Mouse (Mus musculus): Measurements from ENCODE around the gene Mrpl2.

Gene Mrpl2

GRCm38 (mm10) chr17:46645561-46646321 is at the start of gene Mrpl2, which contains the start of gene Klc4:
Mrpl2 (plus strand) TSS chr17:46646229.
Klc4 (minus strand) TSS chr17:46646022.
- in situ Hi-C loops (cut with MboI, MseI) = loop anchor here (10.0 kb wide), 1 partner anchor 69 kb away; the partner anchor contains the start of gene Pex6

DNA sequence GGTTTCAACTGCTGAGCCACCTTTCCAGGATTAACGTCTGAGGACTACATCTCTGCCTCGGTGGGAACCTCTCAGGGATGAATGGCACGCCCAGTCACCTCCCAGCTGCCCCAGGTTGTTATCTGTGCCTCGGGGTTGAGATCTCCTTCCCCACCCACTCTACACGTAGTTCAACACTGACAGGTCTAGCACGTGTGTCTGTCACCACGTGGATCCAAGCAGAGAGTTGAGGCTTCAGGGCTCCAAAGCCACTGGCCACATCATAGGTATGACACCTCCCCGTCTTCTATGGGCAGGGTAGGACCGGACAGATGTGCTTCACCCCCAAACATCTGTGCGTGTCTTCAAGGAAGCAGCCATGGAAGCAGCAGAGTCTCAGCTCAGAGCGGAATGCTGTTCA is 48.1 kb upstream of the Mrpl2 start:
- in situ Hi-C loops (cut with MboI, MseI) = no loop called here

GRCm38 (mm10) chr17:46598963-46599362 is 47.1 kb upstream of the Mrpl2 start:
- in situ Hi-C loops (cut with MboI, MseI) = no loop called here

DNA sequence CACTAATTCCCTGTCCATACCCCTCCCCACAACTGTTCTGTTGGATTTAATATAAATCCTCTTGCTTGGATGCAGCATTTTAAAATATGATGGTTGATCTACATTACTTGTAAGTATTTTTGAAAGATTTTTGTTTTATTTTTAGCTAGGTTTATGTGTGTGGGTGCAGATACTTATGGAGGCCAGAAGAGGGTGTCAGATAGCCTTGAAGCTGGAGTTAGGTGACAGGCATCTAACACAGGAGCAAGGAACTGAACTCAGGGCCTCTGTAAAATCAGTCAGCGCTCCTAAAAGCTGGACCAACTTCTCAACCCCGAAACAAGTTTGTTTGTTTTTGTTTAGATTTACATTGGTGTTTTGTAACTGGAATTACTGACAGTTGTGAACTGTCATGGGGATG is 45.5 kb upstream of the Mrpl2 start:
- in situ Hi-C loops (cut with MboI, MseI) = no loop called here

- in situ Hi-C loops (cut with MboI, MseI) = no loop called here
Measured at GRCm38 (mm10) chr17:46602212-46602611, 43.8 kb upstream of the Mrpl2 start.

DNA sequence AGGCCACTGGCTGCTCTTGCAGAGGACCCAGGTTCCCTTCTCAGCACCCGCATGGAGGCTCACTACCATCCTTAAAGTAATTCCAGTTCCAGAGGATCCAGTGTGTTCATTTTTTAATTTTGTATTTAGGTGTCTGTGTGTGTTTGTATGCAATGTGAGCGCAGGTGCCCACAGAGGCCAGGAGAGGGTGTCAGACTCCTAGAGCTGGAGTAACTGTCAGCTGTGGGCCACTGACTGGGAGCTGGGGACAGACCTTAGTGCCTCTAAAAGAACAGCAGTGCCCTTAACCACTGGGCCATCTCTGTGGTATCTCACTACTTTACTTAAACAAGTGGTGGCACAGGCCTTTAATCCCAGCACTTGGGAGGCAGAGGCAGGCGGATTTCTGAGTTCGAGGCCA is 42.8 kb upstream of the Mrpl2 start:
- in situ Hi-C loops (cut with MboI, MseI) = no loop called here

- in situ Hi-C loops (cut with MboI, MseI) = loop anchor here (5.0 kb wide), 1 partner anchor 73 kb away; no protein-coding TSS in a partner anchor
Measured at GRCm38 (mm10) chr17:46605126-46605525, 40.9 kb upstream of the Mrpl2 start.

GRCm38 (mm10) chr17:46605987-46606386 is 40.0 kb upstream of the Mrpl2 start:
- in situ Hi-C loops (cut with MboI, MseI) = loop anchor here (5.0 kb wide), 1 partner anchor 74 kb away; no protein-coding TSS in a partner anchor

DNA sequence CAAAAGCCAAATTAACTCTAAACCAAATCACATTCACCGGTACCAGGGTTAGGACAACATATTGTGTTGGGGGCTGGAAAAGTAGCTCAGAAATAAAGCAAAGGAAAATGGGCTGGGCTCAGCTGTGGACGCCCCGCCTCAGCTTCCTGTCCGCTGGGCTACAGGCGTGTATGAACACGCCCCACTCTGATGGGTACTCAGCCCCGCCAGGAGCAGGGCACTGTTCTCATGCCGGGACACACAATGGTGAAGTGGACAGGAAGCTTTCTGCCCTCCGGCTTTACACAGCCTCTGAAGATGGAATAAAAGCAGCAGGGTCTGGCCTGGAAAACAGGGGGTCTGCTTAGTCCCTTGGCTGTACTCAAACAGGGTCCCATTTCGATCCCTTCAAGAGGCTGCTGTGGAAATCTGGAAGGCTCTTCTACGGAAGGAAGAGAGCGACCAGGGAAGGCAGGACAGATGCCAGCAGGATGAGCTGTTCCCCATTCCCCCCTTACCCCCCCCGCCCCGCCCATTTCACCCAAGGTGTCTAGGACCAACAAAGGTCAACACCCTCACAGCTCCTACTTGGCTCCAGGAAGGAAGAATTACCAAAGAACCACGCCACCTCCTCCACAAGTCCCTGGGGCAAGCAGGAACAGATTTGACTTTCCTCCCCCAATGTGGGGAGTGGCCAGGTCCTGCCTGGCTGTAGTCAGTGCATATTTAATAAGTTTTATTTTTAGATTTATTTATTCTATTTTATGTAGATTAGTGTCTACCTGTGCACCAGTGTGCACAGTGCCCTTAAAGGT is 36.1 kb upstream of the Mrpl2 start:
- in situ Hi-C loops (cut with MboI, MseI) = loop anchor here (5.0 to 10.0 kb wide), 2 partner anchors 78 to 1405 kb away; no protein-coding TSS in a partner anchor

DNA sequence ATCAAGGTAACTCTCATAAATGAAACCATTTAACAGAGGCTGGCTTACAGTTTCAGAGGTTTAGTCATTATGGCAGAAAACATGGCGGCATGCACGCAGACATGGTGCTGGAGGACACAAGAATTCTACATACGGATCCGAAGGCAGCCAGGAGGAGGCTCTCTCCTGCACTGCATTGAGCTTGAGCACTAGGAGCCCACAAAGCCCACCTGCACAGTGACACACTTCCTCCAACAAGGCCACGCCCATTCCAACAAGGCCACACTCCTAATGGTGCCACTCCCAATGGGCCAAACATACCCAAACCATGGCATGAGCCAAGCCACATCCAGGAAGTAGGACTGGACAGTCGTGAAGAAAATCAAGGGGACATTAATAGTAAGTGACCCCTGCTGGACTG is 34.7 kb upstream of the Mrpl2 start:
- in situ Hi-C loops (cut with MboI, MseI) = loop anchor here (10.0 kb wide), 1 partner anchor 1403 kb away; no protein-coding TSS in a partner anchor

- in situ Hi-C loops (cut with MboI, MseI) = loop anchor here (10.0 kb wide), 1 partner anchor 1403 kb away; no protein-coding TSS in a partner anchor
Measured at GRCm38 (mm10) chr17:46612189-46612588, 33.8 kb upstream of the Mrpl2 start.

DNA sequence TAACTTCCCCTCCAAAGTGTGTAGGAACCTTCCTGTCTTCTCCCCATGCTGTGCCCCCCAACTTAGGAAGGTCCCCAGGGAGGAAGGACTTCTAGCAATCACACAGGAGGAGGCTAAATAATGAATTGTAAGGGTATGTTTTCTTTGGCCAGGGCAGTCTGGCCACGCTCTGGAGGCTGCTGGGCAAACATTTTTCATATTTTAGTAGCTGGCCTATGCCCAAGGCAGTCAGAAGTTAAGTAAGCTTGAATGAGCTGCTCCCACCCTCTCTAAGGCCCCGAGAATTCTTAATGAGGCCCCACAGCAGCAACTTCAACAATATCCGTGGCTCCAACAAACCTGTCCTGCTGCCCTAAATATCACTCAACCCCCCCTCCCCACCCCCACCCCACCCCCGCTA is 33.2 kb upstream of the Mrpl2 start:
- in situ Hi-C loops (cut with MboI, MseI) = loop anchor here (10.0 kb wide), 1 partner anchor 1402 kb away; no protein-coding TSS in a partner anchor

DNA sequence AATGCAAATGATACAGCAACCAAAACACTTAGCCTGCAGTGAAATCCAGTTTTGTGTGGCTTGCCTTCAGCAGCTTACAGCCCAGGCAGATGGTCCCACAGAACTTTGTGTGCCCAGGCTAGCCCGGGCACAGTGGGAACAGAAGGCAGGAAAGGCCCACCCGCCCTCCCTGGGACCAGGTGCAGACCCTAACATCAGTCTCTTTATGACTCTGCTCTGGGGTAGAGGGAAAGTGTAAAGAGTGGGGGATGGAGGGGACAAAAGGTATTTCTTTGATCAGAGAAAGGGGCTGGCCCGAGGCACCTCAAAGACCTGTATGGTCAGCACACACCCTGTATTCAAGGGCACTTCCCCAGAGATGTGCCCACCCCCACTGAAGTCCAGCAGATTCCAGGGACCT is 32.8 kb upstream of the Mrpl2 start:
- in situ Hi-C loops (cut with MboI, MseI) = loop anchor here (10.0 kb wide), 1 partner anchor 1402 kb away; no protein-coding TSS in a partner anchor

DNA sequence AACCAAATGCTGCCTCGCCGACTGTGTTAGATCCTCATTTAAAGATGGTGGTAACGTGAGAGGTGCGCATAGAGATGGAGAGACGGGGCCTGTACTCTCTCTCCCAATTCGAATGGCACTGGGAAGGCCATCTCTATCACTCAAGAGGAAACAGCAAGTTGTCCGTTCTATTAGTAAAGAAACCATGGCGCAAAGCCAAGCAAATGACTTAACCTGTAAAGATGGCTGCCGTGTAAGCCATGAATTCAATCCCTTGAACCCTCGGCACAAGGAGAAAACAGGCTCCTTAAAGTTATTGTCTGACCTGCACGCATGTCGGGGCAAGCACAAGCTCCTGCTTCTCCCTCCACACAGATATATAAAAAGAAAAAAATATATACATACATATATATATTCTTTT is 28.2 kb upstream of the Mrpl2 start:
- in situ Hi-C loops (cut with MboI, MseI) = loop anchor here (10.0 kb wide), 1 partner anchor 1397 kb away; no protein-coding TSS in a partner anchor

GRCm38 (mm10) chr17:46618394-46618768 is 27.6 kb upstream of the Mrpl2 start:
- in situ Hi-C loops (cut with MboI, MseI) = loop anchor here (10.0 kb wide), 1 partner anchor 1396 kb away; no protein-coding TSS in a partner anchor

DNA sequence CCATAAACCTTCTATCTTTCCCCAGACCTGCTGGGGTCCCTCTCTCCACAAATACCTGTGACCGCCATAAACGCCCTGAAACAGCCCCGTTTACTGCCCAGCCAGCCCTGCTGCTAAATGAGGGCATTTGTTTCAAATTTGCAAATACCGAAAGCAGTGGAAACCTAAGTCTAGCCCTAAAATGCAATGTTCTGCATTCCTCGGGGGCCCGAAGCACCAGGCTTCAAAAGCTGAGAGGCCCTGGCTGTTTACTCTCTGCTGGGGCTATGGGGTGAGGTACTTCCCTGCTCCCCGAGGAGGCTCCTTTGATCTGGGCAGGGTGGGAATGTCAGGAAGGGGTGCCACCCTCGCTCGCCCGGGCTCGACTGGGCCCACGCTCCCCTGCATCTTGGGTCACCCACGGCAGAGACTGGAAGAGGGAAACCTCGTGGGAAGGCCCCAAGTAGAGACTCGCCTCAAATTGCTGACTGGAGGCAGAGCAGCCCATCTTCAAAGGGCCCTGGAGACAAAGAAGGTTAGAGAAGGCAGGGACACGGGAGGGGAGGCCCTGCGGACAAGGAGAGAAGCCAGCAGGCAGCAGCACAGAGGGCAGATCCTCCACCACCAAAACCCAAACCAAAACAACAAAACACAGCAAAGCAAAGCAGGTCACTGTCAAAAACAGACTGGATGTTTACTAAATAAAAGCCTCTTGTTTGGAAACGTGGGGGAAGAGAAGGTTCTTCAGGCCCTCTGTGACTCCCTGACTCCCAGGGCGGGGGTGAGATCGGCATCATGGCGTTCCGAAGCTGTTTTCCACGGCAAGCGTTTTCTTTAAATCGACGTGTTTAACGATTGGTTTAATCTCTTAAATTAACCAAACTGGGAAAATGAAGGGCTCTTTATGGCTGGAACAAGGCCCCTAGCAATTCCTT is 27.0 kb upstream of the Mrpl2 start:
- in situ Hi-C loops (cut with MboI, MseI) = loop anchor here (10.0 kb wide), 1 partner anchor 1396 kb away; no protein-coding TSS in a partner anchor

DNA sequence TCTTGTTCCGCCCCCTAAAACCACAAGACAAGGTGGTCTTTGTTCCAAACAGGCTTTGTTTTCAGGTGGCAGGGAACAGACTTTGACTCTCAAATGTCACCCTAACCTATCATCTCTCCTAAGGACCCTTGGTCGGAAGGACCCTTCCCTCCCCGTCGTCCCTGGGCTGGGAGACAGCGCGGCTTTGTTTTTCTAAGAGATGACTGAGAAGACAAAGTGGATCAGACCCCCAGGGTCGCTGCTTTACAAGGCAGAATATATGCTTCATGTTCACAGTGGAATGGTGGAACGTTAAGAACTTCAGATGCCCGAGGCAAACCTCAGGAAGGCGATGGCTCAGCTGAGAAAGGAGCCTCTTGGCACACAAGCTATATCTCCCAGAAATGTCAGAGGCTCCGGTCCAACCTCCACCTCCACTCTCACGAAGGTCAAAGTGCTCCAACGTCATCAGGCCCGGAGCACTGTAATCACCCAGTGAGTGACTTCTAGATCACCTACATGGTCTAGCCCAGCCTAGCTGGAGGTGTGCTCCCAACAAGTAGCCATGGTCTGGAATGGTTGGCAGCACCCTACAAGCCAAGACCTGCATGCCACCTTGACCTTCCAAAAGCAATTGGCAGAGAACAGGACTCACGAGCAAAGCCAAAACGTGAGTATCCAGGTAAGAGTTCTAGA is 26.2 kb upstream of the Mrpl2 start:
- in situ Hi-C loops (cut with MboI, MseI) = loop anchor here (10.0 kb wide), 1 partner anchor 1395 kb away; no protein-coding TSS in a partner anchor

- in situ Hi-C loops (cut with MboI, MseI) = no loop called here
Measured at GRCm38 (mm10) chr17:46621324-46621723, 24.7 kb upstream of the Mrpl2 start.

GRCm38 (mm10) chr17:46622269-46622668 is 23.8 kb upstream of the Mrpl2 start:
- in situ Hi-C loops (cut with MboI, MseI) = no loop called here

DNA sequence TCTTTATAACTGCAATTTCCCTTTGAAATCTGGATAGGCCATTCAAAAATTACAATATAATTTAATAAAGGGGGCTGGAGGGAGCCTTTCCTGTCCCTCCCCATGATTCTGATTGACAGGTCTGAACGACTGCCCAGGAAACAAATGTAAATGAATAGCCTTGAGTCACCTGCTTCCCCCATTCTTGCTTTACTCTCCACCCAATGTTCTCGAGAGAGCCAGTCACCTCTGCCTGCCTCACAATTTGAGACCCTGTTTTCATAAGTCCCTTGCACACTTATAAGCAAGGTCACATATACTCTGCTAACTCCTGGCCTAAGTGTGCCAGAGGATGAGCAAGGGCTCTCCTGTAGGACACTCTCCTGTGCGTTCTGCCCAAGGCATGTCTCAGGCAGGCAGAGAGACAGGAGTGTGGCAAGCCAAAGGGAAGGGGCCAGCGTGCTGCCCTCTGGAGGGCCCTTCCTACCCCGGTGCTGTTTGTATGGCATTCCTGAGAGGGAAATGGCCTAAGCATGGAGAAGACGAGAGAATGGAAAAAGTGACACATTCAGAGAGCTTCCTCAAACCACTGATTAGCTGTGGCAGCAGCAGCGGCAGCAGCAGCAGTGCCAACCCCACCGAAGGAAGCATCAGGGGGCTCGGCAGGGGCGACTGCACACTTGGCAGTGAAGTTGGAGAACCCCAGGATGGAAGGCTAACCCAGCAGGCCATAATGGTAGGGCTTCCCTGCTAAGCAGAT is 22.0 kb upstream of the Mrpl2 start:
- in situ Hi-C loops (cut with MboI, MseI) = no loop called here

All from T-helper 2 cell (primary cell).